Mouse (Mus musculus) limb, embryonic 13.5 days (tissue): Measurements from ENCODE around the gene Ttc9c. TPM values are rescaled to one million over a fixed set of nuclear protein-coding genes. Genes with fewer than 3 reads are reported as not detected.
"Not testable (repeated sequence)": the region's sequence is repeated elsewhere in the genome, so short reads cannot be mapped to it uniquely, and the experiment has no call there.

Experiments used
- ATAC-seq: fragments of 200-750 bp; cut with Nextera tagmentation; 2 replicates; pipeline ENCODE4 v1.8.0; 2017; ENCODE audit warnings: low read depth, moderate number of reproducible peaks, moderate TSS enrichment; ENCODE audit not compliant: low FRiP score
- H3K27ac ChIP-seq: fragments of 300-500 bp; sonication (generic); 2 replicates; pipeline ENCODE4 v1.5.1; 2015; ENCODE audit warnings: inconsistent platforms, mild to moderate bottlenecking, moderate library complexity
- H3K27me3 ChIP-seq: fragments of 300-500 bp; sonication (generic); 2 replicates; pipeline ENCODE4 v1.6.1; 2015; ENCODE audit warnings: mild to moderate bottlenecking, inconsistent platforms
- H3K36me3 ChIP-seq: fragments of 300-500 bp; sonication (generic); 2 replicates; pipeline ENCODE4 v1.6.1; 2015; ENCODE audit warnings: inconsistent platforms, mild to moderate bottlenecking, moderate library complexity
- H3K4me1 ChIP-seq: fragments of 300-500 bp; sonication (generic); 2 replicates; pipeline ENCODE4 v1.6.1; 2015; ENCODE audit warnings: inconsistent platforms
- H3K4me2 ChIP-seq: fragments of 300-500 bp; sonication (generic); replicated peaks from 2 replicates; pipeline ENCODE4 v1.6.1; 2015; ENCODE audit warnings: inconsistent platforms, mild to moderate bottlenecking, moderate library complexity
- H3K4me3 ChIP-seq: fragments of 300-500 bp; sonication (generic); 2 replicates; pipeline ENCODE4 v1.5.1; 2015; ENCODE audit warnings: moderate library complexity, mild to moderate bottlenecking, inconsistent platforms
- H3K9ac ChIP-seq: fragments of 300-500 bp; sonication (generic); 2 replicates; pipeline ENCODE4 v1.6.1; 2015; ENCODE audit warnings: mild to moderate bottlenecking, inconsistent platforms
- H3K9me3 ChIP-seq: fragments of 300-500 bp; sonication (generic); 2 replicates; pipeline ENCODE4 v1.6.1; 2016; ENCODE audit warnings: inconsistent platforms
- WGBS: fragments of 180-500 bp; shearing (Covaris S2); methylation state at CpG from one replicate; pipeline ENCODE4 v1.1.7; 2015; 5-methylcytosine and 5-hydroxymethylcytosine counted together
- polyA plus RNA-seq: library from polyadenylated mRNA; unstranded; fragments of >200 nt; fragmentation: Nextera tagmentation; extraction: Ambion mirVana; gene quantifications from 2 replicates; pipeline ENCODE4 v1.2.1, GENCODE M21; 2015

Gene Ttc9c
- polyA plus RNA-seq, 1 experiment from 2014 or later: 73.4 TPM

- Histone ChIP-seq H3K4me1 (peaks cover 32% of the 10 kb centered on the region), H3K27me3 (no peaks in the 10 kb centered on the region), H3K4me3 (peak overlapping the region; percentile 48), H3K27ac (no peak overlapping the region), H3K9ac (peak overlapping the region; percentile 67), H3K9me3 (no peaks in the 10 kb centered on the region), H3K4me2 (peak overlapping the region; percentile 71), H3K36me3 (peaks cover 20% of the 10 kb centered on the region)
- WGBS: 91% methylated on average over 7 of the region's 7 CpGs
- no peak for ATAC-seq
Measured at GRCm38 (mm10) chr19:8841012-8841411, 21.9 kb upstream of the Ttc9c start.

GRCm38 (mm10) chr19:8839908-8840791, 21.0 kb upstream of the Ttc9c start:
- WGBS: 24% methylated on average over 29 of the region's 29 CpGs
- peaks cover 32% of the 10 kb centered on the region for H3K4me1 ChIP-seq
- H3K9me3 ChIP-seq: no peaks in the 10 kb centered on the region
- peaks cover 21% of the 10 kb centered on the region for H3K36me3 ChIP-seq
- H3K4me3 ChIP-seq: peak overlapping the region; percentile 48
- no peak overlapping the region for H3K27ac ChIP-seq
- H3K9ac ChIP-seq: peak overlapping the region; percentile 67
- peak overlapping the region; percentile 71 for H3K4me2 ChIP-seq
- no peaks in the 10 kb centered on the region for H3K27me3 ChIP-seq
- peak; percentile 21; the same call in 1 of the 2 replicates for ATAC-seq

- 48% methylated on average over 11 of the region's 11 CpGs for WGBS
- Histone ChIP-seq H3K36me3 (peaks cover 29% of the 10 kb centered on the region), H3K4me2 (peak within 1 kb of the TSS; percentile 82), H3K27ac (peak within 1 kb of the TSS; percentile 96), H3K9me3 (no peaks in the 10 kb centered on the region), H3K4me1 (peaks cover 32% of the 10 kb centered on the region), H3K4me3 (peak within 1 kb of the TSS; percentile 50), H3K27me3 (no peaks in the 10 kb centered on the region), H3K9ac (peak within 1 kb of the TSS; percentile 80)
- no peak for ATAC-seq
Measured at GRCm38 (mm10) chr19:8839103-8839907, 20.2 kb upstream of the Ttc9c start, which contains the start of gene Gng3. Gene Gng3, minus strand, starts transcription at chr19:8839194.

GRCm38 (mm10) chr19:8838041-8838730, 19.1 kb upstream of the Ttc9c start:
- Histone ChIP-seq H3K9ac (peak overlapping the region; percentile 80), H3K27ac (peak overlapping the region; percentile 96), H3K36me3 (peaks cover 40% of the 10 kb centered on the region), H3K9me3 (no peaks in the 10 kb centered on the region), H3K4me1 (peaks cover 32% of the 10 kb centered on the region), H3K4me3 (peak overlapping the region; percentile 50), H3K27me3 (no peaks in the 10 kb centered on the region), H3K4me2 (peak overlapping the region; percentile 82)
- WGBS: 22% methylated on average over 15 of the region's 15 CpGs
- peak; percentile 18; the same call in 1 of the 2 replicates for ATAC-seq

- no peaks in the 10 kb centered on the region for H3K9me3 ChIP-seq
- peak within 1 kb of the TSS; percentile 50 for H3K4me3 ChIP-seq
- peak within 1 kb of the TSS; percentile 96 for H3K27ac ChIP-seq
- peak within 1 kb of the TSS; percentile 80 for H3K9ac ChIP-seq
- peaks cover 41% of the 10 kb centered on the region for H3K36me3 ChIP-seq
- under 1% methylated on average over 38 of the region's 38 CpGs for WGBS
- H3K4me1 ChIP-seq: peaks cover 32% of the 10 kb centered on the region
- peak; percentile 76 for ATAC-seq
- H3K4me2 ChIP-seq: peak within 1 kb of the TSS; percentile 82
- H3K27me3 ChIP-seq: no peaks in the 10 kb centered on the region
Measured at GRCm38 (mm10) chr19:8837251-8837791, 18.2 kb upstream of the Ttc9c start, which contains the start of gene Bscl2. Gene Bscl2, plus strand, starts transcription at chr19:8837467.

- Histone ChIP-seq H3K36me3 (peaks cover 48% of the 10 kb centered on the region), H3K4me1 (peaks cover 32% of the 10 kb centered on the region), H3K27ac (peak overlapping the region; percentile 96; the same call in 1 of the 2 replicates)
- not testable (repeated sequence) for ATAC-seq, H3K9me3 ChIP-seq, H3K4me3 ChIP-seq, H3K27me3 ChIP-seq, H3K4me2 ChIP-seq, H3K9ac ChIP-seq
- 94% methylated on average over 10 of the region's 10 CpGs for whole genome bisulfite sequencing
Measured at GRCm38 (mm10) chr19:8836327-8836726, 17.2 kb upstream of the Ttc9c start.

GRCm38 (mm10) chr19:8832971-8833370, 13.8 kb upstream of the Ttc9c start:
- H3K9ac ChIP-seq: no peak overlapping the region
- H3K4me3 ChIP-seq: no peak overlapping the region
- 96% methylated on average over 4 of the region's 4 CpGs for WGBS
- H3K36me3 ChIP-seq: peaks cover 78% of the 10 kb centered on the region
- no peak overlapping the region for H3K27ac ChIP-seq
- no peak overlapping the region for H3K4me2 ChIP-seq
- H3K27me3 ChIP-seq: no peaks in the 10 kb centered on the region
- peaks cover under 1% of the 10 kb centered on the region for H3K4me1 ChIP-seq
- H3K9me3 ChIP-seq: no peaks in the 10 kb centered on the region
- no peak for ATAC-seq

GRCm38 (mm10) chr19:8831262-8831661, 12.1 kb upstream of the Ttc9c start:
- Histone ChIP-seq H3K9ac (no peak overlapping the region), H3K36me3 (peaks cover 96% of the 10 kb centered on the region), H3K9me3 (no peaks in the 10 kb centered on the region), H3K27ac (no peak overlapping the region), H3K4me2 (no peak overlapping the region), H3K4me3 (no peak overlapping the region), H3K4me1 (no peaks in the 10 kb centered on the region), H3K27me3 (no peaks in the 10 kb centered on the region)
- WGBS: 84% methylated on average over 11 of the region's 11 CpGs
- ATAC-seq: no peak

GRCm38 (mm10) chr19:8830664-8831063, 11.5 kb upstream of the Ttc9c start:
- Histone ChIP-seq H3K27ac (no peak overlapping the region), H3K4me3 (no peak overlapping the region), H3K9ac (no peak overlapping the region), H3K27me3 (no peaks in the 10 kb centered on the region), H3K9me3 (no peaks in the 10 kb centered on the region), H3K36me3 (peaks cover 99% of the 10 kb centered on the region), H3K4me1 (no peaks in the 10 kb centered on the region), H3K4me2 (no peak overlapping the region)
- no peak for ATAC-seq
- 92% methylated on average over 8 of the region's 8 CpGs for WGBS

GRCm38 (mm10) chr19:8829660-8830059, 10.5 kb upstream of the Ttc9c start, which contains the start of gene AC129217.1:
Gene AC129217.1, plus strand, starts transcription at chr19:8829773.
- ATAC-seq: no peak
- H3K27me3 ChIP-seq: no peaks in the 10 kb centered on the region
- peaks cover 99% of the 10 kb centered on the region for H3K36me3 ChIP-seq
- no peak within 1 kb of the TSS for H3K4me2 ChIP-seq
- peak within 1 kb of the TSS; percentile 13; the same call in 1 of the 2 replicates for H3K9ac ChIP-seq
- H3K4me1 ChIP-seq: no peaks in the 10 kb centered on the region
- H3K4me3 ChIP-seq: no peak within 1 kb of the TSS
- no peaks in the 10 kb centered on the region for H3K9me3 ChIP-seq
- 93% methylated on average over 8 of the region's 8 CpGs for WGBS
- no peak within 1 kb of the TSS for H3K27ac ChIP-seq

- Histone ChIP-seq H3K4me2 (peak overlapping the region; percentile 85), H3K4me3 (peak overlapping the region; percentile 100), H3K27me3 (no peaks in the 10 kb centered on the region), H3K4me1 (peaks cover 27% of the 10 kb centered on the region), H3K27ac (no peak overlapping the region), H3K9me3 (no peaks in the 10 kb centered on the region), H3K36me3 (peaks cover 50% of the 10 kb centered on the region), H3K9ac (peak overlapping the region; percentile 56)
- WGBS: 86% methylated on average over 8 of the region's 8 CpGs
- no peak for ATAC-seq
Measured at GRCm38 (mm10) chr19:8822696-8823095, 3.6 kb upstream of the Ttc9c start.
